Mouse (Mus musculus) lung, adult 18-20 months (tissue): ENCODE results near the gene BC048679.
"Not testable (repeated sequence)": the region's sequence is repeated elsewhere in the genome, so short reads cannot be mapped to it uniquely, and the experiment has no call there.

Experiments
- DNase-seq, 2 experiments: peaks; one replicate each; pipeline ENCODE4 v3.0.0; 2022; ENCODE audit warnings: mixed read lengths in 2 of 2

Gene BC048679

GRCm38 (mm10) chr7:81498181-81498580 lies at the start of gene BC048679:
Gene BC048679 (minus strand): TSS chr7:81498281.
- no peak for DNase-seq

- DNase-seq = no peak
These were observed 44.9 kb upstream of the BC048679 start for GRCm38 (mm10) chr7:81542934-81543333.

DNA sequence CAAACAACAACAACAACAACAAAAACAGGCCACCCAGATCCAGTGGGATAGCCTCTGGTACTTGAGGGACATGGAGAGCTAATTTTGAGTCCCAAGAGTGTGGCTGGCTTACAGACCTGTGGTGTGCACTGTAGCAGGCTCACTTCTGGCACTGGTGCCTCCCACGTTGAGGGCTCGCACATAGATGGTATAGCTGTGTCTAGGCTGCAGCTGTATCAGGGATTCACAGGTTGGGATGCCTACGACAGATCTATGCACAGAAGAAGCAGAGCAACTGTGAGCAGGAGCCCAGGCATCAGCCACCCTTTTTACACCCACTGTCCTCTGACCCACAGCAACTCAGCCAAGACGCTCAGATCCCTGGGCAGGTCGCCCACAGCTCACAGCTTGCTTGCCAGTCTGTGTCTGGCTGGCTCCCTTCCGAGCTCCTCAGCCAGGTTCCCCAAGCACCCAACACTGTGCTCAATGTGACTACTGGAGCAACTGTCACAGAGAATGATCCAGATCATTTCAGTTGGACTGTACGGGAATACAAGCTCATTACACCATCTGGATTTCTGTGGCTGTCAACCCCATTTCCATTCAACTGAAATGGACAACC lies 43.9 kb upstream of the BC048679 start:
- DNase-seq = peak; percentile 18 to 20

DNA sequence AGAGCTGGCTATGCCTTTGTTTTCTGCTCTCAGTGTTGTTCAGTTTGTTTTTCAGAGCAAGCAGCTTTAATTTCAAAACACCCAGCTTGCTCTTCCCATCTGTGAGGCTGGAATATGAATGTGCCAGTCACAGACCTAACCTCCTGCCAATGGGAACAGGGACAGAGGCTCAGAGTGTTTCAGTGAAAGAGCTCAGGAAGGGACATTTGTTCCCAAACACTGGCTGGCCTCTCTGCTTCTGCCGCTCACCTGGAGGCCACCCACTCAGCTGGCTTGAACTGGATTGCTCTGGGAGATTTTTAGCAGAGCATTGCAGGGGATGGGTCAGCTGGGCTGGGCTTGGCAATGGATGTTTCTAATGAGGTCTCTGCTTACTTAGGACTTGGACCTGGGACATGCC lies 42.9 kb upstream of the BC048679 start:
- DNase-seq = no peak

DNA sequence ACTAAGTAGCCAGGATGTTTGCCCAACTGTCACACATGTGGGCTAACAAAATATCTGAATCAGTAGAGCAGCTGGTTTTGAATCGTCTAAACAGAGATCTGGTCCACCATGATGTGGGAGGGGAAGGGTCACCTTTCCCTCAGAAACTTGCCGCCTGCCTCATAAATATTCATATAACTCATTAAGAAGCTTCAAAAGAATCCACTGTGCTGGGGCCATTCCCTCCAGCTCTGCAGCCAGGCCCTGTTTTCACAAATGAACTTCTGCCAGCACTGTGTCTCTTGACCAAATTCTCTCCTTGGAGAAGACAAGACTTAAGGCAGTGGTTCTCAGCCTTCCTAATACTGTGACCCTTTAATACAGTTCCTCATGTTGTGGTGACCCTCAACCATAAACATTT lies 41.5 kb upstream of the BC048679 start:
- DNase-seq = no peak

DNA sequence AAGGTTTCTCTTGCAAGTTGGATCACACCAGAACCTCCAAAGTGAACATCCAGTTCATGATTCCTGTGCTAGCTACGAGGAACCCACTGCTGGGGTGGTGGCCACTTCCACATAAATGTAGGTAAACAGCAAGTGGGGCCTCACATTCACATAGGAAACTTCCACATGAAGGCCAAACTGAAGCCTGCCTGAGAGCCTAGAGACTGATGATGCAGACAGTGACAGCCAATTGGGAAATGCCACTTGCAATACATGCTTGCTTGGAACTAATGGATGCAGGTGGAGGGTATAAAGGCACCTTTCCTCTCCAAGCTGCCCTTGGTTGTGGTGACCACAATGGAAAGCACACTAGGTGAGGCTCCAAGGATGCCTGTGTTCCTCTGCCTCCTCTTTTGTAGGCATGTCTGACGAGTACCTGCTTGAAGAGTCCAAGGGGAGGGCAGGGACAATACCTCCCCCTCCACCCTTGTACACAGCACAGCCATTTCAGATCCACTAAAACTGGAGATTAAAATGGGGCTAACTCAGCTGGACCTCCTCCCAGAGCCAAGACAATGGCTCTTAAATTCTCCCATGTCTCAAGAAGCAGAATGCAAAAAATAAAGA lies 40.1 kb upstream of the BC048679 start:
- DNase-seq = no peak

DNA sequence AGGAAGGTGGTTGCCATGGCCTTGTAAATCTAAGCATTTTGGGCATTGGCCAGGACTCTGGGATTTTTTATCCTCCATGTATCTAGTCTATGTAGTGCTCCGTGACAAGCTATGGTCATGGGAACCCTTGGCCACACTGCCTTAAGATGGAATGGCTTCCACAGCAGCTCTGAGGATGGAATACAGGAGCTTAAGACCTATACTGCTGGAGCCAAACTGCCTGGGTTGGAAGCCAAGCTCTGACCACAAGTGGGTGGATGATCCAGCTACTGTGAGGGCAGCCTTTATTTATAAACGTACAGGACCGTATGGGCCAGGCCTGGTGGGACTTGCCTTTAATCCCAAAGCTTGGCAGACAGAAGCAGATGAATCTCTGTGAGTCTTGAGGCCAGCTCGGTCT lies 38.4 kb upstream of the BC048679 start:
- DNase-seq = no peak

DNA sequence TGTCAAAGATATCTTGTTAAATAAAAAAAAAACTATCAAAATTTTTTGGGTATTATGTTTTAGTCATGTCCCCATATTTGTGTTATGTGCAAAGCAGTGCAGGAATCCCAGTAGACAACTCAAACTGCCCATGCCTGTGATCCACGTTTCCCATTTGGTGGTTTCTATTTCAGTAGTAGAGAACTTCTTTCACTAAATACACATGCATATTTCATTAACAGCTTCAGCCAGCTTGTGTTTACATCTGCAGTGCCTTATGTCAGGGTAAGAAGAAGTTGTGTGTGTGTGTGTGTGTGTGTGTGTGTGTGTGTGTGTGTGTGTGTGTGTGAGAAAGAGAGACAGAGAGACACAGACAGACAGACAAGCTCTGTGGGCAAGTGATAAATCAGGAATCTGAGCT lies 33.4 kb upstream of the BC048679 start:
- DNase-seq = no peak

- no peak for DNase-seq
These were observed 30.8 kb upstream of the BC048679 start for GRCm38 (mm10) chr7:81528918-81529317.

GRCm38 (mm10) chr7:81523663-81524017 lies 25.6 kb upstream of the BC048679 start:
- DNase-seq = no peak

DNA sequence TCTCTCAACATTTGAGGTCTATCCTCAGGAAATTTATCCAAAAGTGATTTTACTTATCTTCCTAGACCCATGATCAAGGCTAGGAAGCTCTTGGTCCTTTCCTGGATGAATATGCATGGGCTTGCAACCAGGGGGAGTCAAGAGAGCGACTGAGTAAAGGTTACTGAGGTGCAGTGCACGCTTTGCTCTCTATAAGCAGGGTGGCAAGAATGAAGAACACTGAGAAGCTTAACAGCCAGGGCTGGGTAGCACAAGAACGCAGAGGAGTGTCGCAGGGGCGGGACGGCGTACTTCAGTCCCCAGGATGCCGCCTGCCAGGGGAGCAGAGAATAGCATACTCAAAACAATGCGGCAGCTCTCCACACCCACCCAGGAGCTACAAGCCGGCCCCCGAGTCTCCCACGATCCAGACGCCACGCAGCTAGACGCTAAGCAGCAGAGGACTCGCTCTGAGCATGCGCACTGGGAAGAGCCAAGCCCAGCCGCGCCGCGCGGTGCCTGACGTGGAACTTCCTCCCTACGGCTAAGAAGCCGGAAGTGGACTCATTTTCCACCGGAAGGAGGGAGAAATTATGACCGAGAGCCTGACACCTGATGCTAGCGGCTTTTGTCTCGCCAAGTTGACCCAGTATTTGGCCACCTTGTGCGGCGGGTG lies 25.1 kb upstream of the BC048679 start:
- peak; percentile 88 to 93 for DNase-seq

- DNase-seq = no peak
These were observed 18.3 kb upstream of the BC048679 start for GRCm38 (mm10) chr7:81516154-81517030.

GRCm38 (mm10) chr7:81514906-81515590 lies 17.0 kb upstream of the BC048679 start:
- no peak for DNase-seq

DNA sequence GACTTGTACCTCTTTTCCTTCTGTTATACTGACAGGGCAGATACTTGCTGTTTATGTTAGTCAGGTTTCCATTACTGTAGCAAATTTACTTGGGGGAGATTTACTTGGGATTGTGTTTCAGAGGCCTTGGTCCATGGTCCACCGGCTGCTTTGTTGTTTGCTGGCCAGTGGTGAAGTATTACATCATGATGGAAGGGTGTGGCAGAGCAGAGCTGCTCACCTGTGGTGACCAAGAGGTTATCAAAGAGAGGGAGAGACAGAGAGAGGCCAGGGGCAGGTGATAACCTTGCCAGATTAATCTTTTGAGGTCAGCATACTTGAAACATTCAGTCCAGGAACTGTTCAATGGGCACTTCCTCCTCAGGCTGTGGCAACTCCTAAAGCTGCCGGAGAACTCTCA lies 3.0 kb upstream of the BC048679 start:
- no peak for DNase-seq

GRCm38 (mm10) chr7:81497171-81497570 lies 910 bp downstream of the BC048679 start:
- no peak for DNase-seq

GRCm38 (mm10) chr7:81493331-81494021 lies 4.6 kb downstream of the BC048679 start, which contains the start of gene Ap3b2:
Gene Ap3b2 (minus strand): TSS chr7:81493925.
- peak; percentile 11 to 29 for DNase-seq

DNA sequence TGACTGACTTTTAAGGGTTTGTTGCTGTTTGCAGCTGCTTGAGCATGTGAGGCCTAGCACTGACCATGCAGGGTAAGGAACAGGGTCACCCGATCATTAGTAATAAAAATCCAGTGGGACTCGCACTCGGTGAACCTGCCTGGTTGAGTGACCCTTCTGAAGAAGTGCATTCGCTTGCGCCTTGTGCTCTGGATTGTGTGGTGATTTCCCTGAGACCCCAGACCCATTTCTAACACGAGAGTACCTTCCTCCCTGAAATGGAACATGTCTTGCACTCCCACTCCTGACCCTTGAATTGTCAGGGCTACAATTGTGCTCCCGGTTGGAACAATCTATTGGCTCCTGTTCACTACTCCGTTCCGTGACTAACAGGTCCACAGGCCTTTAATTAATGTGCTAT lies 5.5 kb downstream of the BC048679 start:
- DNase-seq = no peak

DNA sequence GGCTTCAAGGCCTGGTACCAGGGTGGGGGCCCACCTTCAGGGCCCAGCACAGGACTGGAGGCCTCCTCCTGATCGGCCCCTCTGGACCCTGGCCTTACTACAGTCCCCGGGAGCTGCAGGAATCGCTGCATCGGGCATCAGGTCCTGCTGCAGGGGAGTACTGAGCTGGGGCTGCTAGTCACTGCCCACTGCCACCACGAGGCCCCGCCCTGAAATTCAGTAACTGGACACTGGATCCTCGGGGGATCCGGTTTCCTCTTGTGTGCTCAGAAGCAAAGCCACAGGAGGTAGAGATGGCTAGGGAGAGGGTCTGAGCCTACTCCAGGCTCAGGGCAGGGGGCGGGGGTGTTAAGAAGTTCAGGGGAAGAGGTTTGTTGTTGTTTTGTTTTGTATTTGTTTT lies 8.4 kb downstream of the BC048679 start:
- DNase-seq = no peak

- no peak for DNase-seq
These were observed 17.3 kb downstream of the BC048679 start for GRCm38 (mm10) chr7:81480800-81481199.

DNA sequence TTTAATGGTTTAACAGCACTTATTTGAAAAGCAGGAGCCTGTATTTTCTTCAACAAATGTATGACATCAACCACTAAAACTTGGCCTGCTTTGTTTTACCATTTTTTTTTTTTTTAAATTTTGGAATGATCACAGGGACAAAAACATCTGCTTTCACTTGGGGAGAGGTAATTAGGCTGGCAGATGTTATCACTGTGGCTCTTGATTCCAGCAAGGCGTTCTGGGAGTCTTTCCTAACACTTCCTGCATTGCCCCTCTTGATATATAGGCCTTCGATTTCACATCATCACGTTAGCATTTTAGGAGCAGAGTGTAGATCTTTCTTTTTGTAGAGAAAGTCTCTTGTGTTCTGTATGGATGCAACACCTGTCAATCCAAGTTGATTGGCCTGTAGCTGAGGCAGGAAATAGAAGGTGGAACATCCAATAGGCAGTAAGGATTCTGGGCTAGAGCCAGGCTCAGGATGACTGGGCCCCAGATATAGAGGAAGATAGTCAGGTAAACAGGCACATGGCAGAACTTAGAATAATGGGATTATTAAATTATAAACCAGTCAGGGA lies 18.5 kb downstream of the BC048679 start:
- DNase-seq = no peak

DNA sequence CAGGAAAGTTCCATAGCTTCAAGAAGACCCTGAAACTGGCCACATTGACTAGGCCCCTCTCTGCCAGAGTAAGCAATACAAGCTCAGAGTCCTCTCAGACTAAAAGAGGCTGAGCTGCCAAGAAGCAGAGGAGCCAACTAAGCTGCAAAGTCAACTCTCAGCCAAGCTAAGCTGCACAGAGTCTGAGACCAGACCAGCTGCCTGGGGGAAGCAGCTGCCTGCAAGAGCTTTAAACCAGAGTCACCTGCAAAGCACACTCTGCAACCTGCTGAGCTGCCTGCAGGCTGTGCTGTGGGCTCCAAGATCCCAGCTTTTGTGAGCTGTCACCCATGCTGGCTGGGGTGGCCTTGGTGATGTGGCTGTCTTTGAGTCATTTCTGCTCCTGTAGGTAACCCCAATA lies 19.8 kb downstream of the BC048679 start:
- not testable (repeated sequence) for DNase-seq

GRCm38 (mm10) chr7:81476833-81477232 lies 21.2 kb downstream of the BC048679 start:
- no peak for DNase-seq
